Mouse (Mus musculus): ENCODE measurements at regions not wholly inside any gene's neighbourhood (a gene's known extent, or its start where the extent isn't known, plus 50 kb on each side); places are given as distances from the start of the nearest gene placed in this dataset.

- WGBS = 88% methylated on average over 5 of the region's 5 CpGs
- no peak for DNase-seq (ENCODE audit: low spot score)
- no peak overlapping the region for H3K4me2 ChIP-seq (ENCODE audit: low read depth, low read length, severe bottlenecking)
- H3K9me3 ChIP-seq (ENCODE audit: control insufficient read depth, low read length) = no peaks in the 10 kb centered on the region
- H3K36me3 ChIP-seq (ENCODE audit: control insufficient read depth, insufficient read depth, low read length) = no peaks in the 10 kb centered on the region
- no peak overlapping the region for H3K4me3 ChIP-seq (ENCODE audit: low read depth, low read length)
- H3K27me3 ChIP-seq (ENCODE audit: control insufficient read depth, insufficient read depth, low read length) = no peaks in the 10 kb centered on the region
- no peak for ATAC-seq (replicated peaks; ENCODE audit: low FRiP score)
- H3K27ac ChIP-seq (ENCODE audit: low read depth, low read length) = no peak overlapping the region
- no peak overlapping the region for H3K9ac ChIP-seq (ENCODE audit: low read length)
- H3K4me1 ChIP-seq (replicated peaks; ENCODE audit: control insufficient read depth, insufficient read depth, low read length) = no peaks in the 10 kb centered on the region
Observed at GRCm38 (mm10) chr2:72747299-72747698, 232.9 kb downstream of the Sp3 start.

GRCm38 (mm10) chr2:72749495-72749894 is 230.8 kb downstream of the Sp3 start:
- no peaks in the 10 kb centered on the region for H3K27me3 ChIP-seq (ENCODE audit: control insufficient read depth, insufficient read depth, low read length)
- no peak overlapping the region for H3K4me2 ChIP-seq (ENCODE audit: low read depth, low read length, severe bottlenecking)
- no peak overlapping the region for H3K4me3 ChIP-seq (ENCODE audit: low read depth, low read length)
- H3K36me3 ChIP-seq (ENCODE audit: control insufficient read depth, insufficient read depth, low read length) = no peaks in the 10 kb centered on the region
- H3K9ac ChIP-seq (ENCODE audit: low read length) = no peak overlapping the region
- H3K27ac ChIP-seq (ENCODE audit: low read depth, low read length) = no peak overlapping the region
- DNase-seq (ENCODE audit: low spot score) (no peak), ATAC-seq (replicated peaks; ENCODE audit: low FRiP score) (no peak)
- 94% methylated on average over 1 of the region's 1 CpGs for WGBS
- no peaks in the 10 kb centered on the region for H3K9me3 ChIP-seq (ENCODE audit: control insufficient read depth, low read length)
- no peaks in the 10 kb centered on the region for H3K4me1 ChIP-seq (replicated peaks; ENCODE audit: control insufficient read depth, insufficient read depth, low read length)

- H3K9me3 ChIP-seq (ENCODE audit: control insufficient read depth, low read length) = no peaks in the 10 kb centered on the region
- no peak overlapping the region for H3K27ac ChIP-seq (ENCODE audit: low read depth, low read length)
- no peaks in the 10 kb centered on the region for H3K36me3 ChIP-seq (ENCODE audit: control insufficient read depth, insufficient read depth, low read length)
- no peak overlapping the region for H3K4me2 ChIP-seq (ENCODE audit: low read depth, low read length, severe bottlenecking)
- DNase-seq (ENCODE audit: low spot score) (no peak), ATAC-seq (replicated peaks; ENCODE audit: low FRiP score) (no peak)
- no peaks in the 10 kb centered on the region for H3K27me3 ChIP-seq (ENCODE audit: control insufficient read depth, insufficient read depth, low read length)
- no peaks in the 10 kb centered on the region for H3K4me1 ChIP-seq (replicated peaks; ENCODE audit: control insufficient read depth, insufficient read depth, low read length)
- H3K4me3 ChIP-seq (ENCODE audit: low read depth, low read length) = no peak overlapping the region
- 81% methylated on average over 1 of the region's 1 CpGs for WGBS
- H3K9ac ChIP-seq (ENCODE audit: low read length) = no peak overlapping the region
Observed at GRCm38 (mm10) chr2:72751441-72751840, 228.8 kb downstream of the Sp3 start.

- no peak for DNase-seq (ENCODE audit: low spot score)
- Histone ChIP-seq H3K4me2 (ENCODE audit: low read depth, low read length, severe bottlenecking) (no peak overlapping the region), H3K4me3 (ENCODE audit: low read depth, low read length) (no peak overlapping the region), H3K27ac (ENCODE audit: low read depth, low read length) (no peak overlapping the region), H3K27me3 (ENCODE audit: control insufficient read depth, insufficient read depth, low read length) (no peaks in the 10 kb centered on the region), H3K4me1 (replicated peaks; ENCODE audit: control insufficient read depth, insufficient read depth, low read length) (no peaks in the 10 kb centered on the region), H3K9me3 (ENCODE audit: control insufficient read depth, low read length) (no peaks in the 10 kb centered on the region), H3K36me3 (ENCODE audit: control insufficient read depth, insufficient read depth, low read length) (no peaks in the 10 kb centered on the region), H3K9ac (ENCODE audit: low read length) (no peak overlapping the region)
- no peak for ATAC-seq (replicated peaks; ENCODE audit: low FRiP score)
- 92% methylated on average over 4 of the region's 4 CpGs for WGBS
Observed at GRCm38 (mm10) chr2:72752624-72753176, 227.5 kb downstream of the Sp3 start.

- H3K9ac ChIP-seq (ENCODE audit: low read length) = no peak overlapping the region
- H3K27me3 ChIP-seq (ENCODE audit: control insufficient read depth, insufficient read depth, low read length) = no peaks in the 10 kb centered on the region
- H3K9me3 ChIP-seq (ENCODE audit: control insufficient read depth, low read length) = no peaks in the 10 kb centered on the region
- no peak overlapping the region for H3K4me3 ChIP-seq (ENCODE audit: low read depth, low read length)
- no peak for ATAC-seq (replicated peaks; ENCODE audit: low FRiP score)
- H3K4me1 ChIP-seq (replicated peaks; ENCODE audit: control insufficient read depth, insufficient read depth, low read length) = no peaks in the 10 kb centered on the region
- WGBS = 92% methylated on average over 16 of the region's 16 CpGs
- H3K27ac ChIP-seq (ENCODE audit: low read depth, low read length) = no peak overlapping the region
- no peaks in the 10 kb centered on the region for H3K36me3 ChIP-seq (ENCODE audit: control insufficient read depth, insufficient read depth, low read length)
- no peak for DNase-seq (ENCODE audit: low spot score)
- H3K4me2 ChIP-seq (ENCODE audit: low read depth, low read length, severe bottlenecking) = no peak overlapping the region
Observed at GRCm38 (mm10) chr2:72753788-72754713, 226.2 kb downstream of the Sp3 start.

GRCm38 (mm10) chr2:72763454-72763853 is 216.8 kb downstream of the Sp3 start:
- no peak for ATAC-seq (replicated peaks; ENCODE audit: low FRiP score)
- no peaks in the 10 kb centered on the region for H3K36me3 ChIP-seq (ENCODE audit: control insufficient read depth, insufficient read depth, low read length)
- 86% methylated on average over 5 of the region's 5 CpGs for WGBS

GRCm38 (mm10) chr2:72769030-72769630 is 211.1 kb downstream of the Sp3 start:
- WGBS = 89% methylated on average over 11 of the region's 11 CpGs
- Histone ChIP-seq H3K4me3 (ENCODE audit: low read depth, low read length) (no peak overlapping the region), H3K9me3 (ENCODE audit: control insufficient read depth, low read length) (no peaks in the 10 kb centered on the region), H3K27me3 (ENCODE audit: control insufficient read depth, insufficient read depth, low read length) (no peaks in the 10 kb centered on the region), H3K27ac (ENCODE audit: low read depth, low read length) (no peak overlapping the region), H3K36me3 (ENCODE audit: control insufficient read depth, insufficient read depth, low read length) (no peaks in the 10 kb centered on the region), H3K4me1 (replicated peaks; ENCODE audit: control insufficient read depth, insufficient read depth, low read length) (no peaks in the 10 kb centered on the region), H3K9ac (ENCODE audit: low read length) (no peak overlapping the region), H3K4me2 (ENCODE audit: low read depth, low read length, severe bottlenecking) (no peak overlapping the region)
- DNase-seq (ENCODE audit: low spot score) = no peak
- ATAC-seq (replicated peaks; ENCODE audit: low FRiP score) = no peak

More at GRCm38 (mm10) chr2:72763454-72763853, 216.8 kb downstream of the Sp3 start:
- Histone ChIP-seq H3K27ac (ENCODE audit: low read depth, low read length) (no peak overlapping the region), H3K9me3 (ENCODE audit: control insufficient read depth, low read length) (no peaks in the 10 kb centered on the region), H3K27me3 (ENCODE audit: control insufficient read depth, insufficient read depth, low read length) (no peaks in the 10 kb centered on the region), H3K9ac (ENCODE audit: low read length) (no peak overlapping the region), H3K4me1 (replicated peaks; ENCODE audit: control insufficient read depth, insufficient read depth, low read length) (no peaks in the 10 kb centered on the region), H3K4me3 (ENCODE audit: low read depth, low read length) (no peak overlapping the region), H3K4me2 (ENCODE audit: low read depth, low read length, severe bottlenecking) (no peak overlapping the region)
- no peak for DNase-seq (ENCODE audit: low spot score)

GRCm38 (mm10) chr2:72773401-72773800 is 206.8 kb downstream of the Sp3 start:
- no peaks in the 10 kb centered on the region for H3K4me1 ChIP-seq (replicated peaks; ENCODE audit: control insufficient read depth, insufficient read depth, low read length)
- ATAC-seq (replicated peaks; ENCODE audit: low FRiP score) = no peak
- H3K4me3 ChIP-seq (ENCODE audit: low read depth, low read length) = no peak overlapping the region

More at GRCm38 (mm10) chr2:72773401-72773800, 206.8 kb downstream of the Sp3 start:
- Histone ChIP-seq H3K27me3 (ENCODE audit: control insufficient read depth, insufficient read depth, low read length) (no peaks in the 10 kb centered on the region), H3K27ac (ENCODE audit: low read depth, low read length) (no peak overlapping the region), H3K9ac (ENCODE audit: low read length) (no peak overlapping the region), H3K9me3 (ENCODE audit: control insufficient read depth, low read length) (no peaks in the 10 kb centered on the region), H3K4me2 (ENCODE audit: low read depth, low read length, severe bottlenecking) (no peak overlapping the region), H3K36me3 (ENCODE audit: control insufficient read depth, insufficient read depth, low read length) (no peaks in the 10 kb centered on the region)
- 77% methylated on average over 4 of the region's 4 CpGs for WGBS
- DNase-seq (ENCODE audit: low spot score) = no peak

Data from forebrain, embryonic 11.5 days (tissue).